Mouse (Mus musculus): ENCODE data around the gene Cerk.
A peak's percentile ranks its signal among the peaks of the same experiment; 100 is the strongest.
"Not testable (repeated sequence)": the region's sequence is repeated elsewhere in the genome, so short reads cannot be mapped to it uniquely, and the experiment has no call there.

The Cerk gene

GRCm38 (mm10) chr15:86206385-86206784 lies 20.4 kb upstream of the Cerk start:
- DNase-seq (ENCODE audit: low read depth): no peak

DNA sequence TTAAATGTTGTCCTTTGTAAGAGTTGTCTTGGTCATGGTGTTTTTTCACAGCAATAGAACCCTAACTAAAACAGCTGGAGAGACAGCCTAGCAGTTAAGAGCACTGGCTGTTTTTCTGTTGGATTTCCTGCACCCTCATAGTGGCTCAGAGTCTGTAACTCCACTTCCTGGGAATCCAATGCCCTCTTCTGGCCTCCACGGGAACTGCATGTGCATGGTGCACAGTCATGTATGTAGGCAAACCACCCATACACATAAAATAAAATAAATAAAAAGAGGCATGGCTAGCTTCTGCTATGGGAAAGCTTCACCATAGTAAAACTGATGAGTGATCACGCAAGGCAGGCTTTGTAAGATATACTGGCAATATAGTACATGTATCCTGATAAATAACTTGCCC lies 19.4 kb upstream of the Cerk start:
- DNase-seq (ENCODE audit: low read depth): peak; percentile 80

DNA sequence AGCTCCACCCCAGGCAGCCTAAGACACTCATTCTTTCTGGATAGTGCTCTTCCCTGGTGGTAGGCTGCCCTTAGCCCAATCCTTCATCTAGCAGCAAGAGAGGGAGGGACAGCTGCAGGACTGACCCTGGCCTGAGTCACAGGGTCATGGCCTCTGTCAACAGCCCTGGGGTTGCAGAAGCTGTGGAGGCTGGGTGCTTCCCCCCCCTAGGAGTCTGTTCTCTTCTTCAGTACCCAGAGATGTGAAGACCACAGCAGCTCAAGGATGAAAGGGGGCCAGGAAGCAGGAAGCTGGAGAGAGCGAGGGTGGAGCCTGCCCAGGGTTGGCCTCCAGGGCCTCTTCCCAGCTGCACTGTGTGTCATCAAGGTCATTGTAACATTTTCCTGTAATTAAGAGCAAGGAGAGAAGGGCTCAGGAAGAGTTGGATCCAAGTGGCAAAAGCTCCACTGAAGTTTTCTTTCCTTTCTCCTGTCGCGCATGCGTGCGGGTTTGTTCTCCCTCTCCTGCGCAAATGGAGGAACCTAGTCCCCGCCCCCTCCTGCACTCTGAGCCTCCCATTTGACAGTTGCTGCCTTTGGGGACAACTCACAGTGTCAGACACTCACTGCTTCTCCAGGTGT lies 18.1 kb upstream of the Cerk start:
- DNase-seq (ENCODE audit: low read depth): peak; percentile 69

DNA sequence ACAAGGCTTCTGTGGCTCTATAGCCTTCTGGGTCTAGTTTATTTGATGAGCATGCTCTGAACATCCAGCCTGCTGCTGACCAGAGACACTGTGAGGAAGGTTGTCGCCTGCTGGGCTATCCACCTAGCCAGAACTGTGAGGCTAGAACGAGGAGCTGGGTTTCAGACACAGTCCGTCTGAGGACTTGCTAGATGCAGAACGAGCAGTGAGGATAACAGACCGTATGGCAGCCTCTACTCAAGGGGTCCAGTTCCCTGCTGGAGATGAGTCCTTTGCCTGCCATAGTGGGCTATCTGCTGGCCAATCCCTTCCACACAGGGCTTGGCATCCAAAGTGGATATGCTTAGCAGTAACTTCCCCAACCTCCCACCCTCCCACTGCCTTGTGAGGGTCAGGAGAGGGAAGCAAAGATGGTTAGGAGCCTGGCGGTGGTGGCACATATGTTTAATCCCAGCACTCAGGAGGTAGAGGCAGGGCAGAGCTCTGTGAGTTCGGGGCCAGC lies 17.4 kb upstream of the Cerk start:
- DNase-seq (ENCODE audit: low read depth): no peak

GRCm38 (mm10) chr15:86202640-86203039 lies 16.7 kb upstream of the Cerk start:
- peak; percentile 42 for DNase-seq (ENCODE audit: low read depth)

DNA sequence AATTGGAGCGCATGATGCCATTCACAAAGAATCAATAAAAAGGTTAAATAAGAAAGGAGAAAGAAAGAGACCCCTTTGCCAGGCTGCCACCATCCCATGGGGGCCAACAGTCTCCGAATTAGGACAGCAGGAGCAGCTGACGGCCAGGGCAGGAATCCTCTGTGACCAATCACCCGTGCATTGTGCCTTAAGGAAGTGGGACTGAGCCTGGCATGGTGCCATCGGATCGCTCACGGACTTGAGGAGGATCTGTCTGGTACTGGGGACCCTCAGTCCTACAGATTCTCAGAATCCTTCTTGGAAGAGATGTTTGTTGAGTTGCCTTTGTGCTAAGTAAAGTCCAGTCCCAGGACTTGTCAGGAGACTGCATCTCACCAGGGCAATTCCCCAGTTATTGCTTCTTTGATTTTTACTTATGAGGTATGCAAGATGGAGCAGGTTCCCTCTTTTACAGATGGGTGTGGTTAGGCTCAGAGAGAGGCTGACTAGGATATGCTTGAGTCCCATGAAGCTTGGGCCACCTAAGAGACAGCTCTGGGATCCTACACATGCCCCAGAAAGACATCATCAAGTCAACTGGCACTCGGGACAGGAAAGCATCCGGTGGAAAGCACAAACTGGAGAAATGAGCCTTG lies 15.9 kb upstream of the Cerk start:
- DNase-seq (ENCODE audit: low read depth): no peak

- DNase-seq (ENCODE audit: low read depth): no peak
Measured at GRCm38 (mm10) chr15:86201095-86201494, 15.2 kb upstream of the Cerk start.

DNA sequence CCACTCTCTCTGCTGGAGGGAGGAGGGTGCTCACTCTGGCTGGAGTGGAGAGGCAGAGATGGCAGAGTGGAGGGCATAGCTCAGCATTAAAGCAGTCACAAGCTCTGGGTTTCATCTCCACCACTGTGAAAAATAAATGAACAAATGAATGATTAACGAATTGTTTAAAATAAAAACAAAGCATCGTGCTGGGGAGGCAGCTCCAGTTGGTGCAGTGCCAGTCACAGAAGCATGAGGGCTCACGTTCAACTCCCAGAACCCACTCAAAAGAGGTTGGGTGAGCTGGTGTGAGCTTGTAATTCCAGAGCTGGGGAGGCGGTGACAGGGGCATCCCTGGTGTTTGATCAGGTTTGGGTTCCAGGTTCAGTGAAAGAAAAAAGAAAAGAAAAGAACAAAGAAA lies 14.2 kb upstream of the Cerk start:
- DNase-seq (ENCODE audit: low read depth): no peak

DNA sequence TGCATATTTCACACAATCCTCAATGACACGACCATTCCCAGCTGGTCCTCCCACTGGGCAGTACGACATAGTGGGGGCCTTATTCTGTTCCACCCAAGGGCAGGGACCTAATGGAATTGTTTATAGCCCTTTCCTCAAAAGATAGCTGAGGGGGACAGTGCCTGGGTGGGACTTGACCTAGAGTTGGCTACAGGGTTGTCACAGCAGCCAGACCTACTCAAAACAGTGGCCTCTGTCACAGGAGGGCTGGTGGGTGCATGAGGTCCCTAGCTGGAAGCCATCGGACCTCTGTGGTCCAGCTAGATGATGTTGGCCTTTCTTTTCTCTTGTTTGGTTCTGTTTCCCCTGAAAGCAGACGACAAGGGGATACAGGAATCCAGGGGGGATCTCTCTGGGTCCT lies 13.5 kb upstream of the Cerk start:
- no peak for DNase-seq (ENCODE audit: low read depth)

- no peak for DNase-seq (ENCODE audit: low read depth)
Measured at GRCm38 (mm10) chr15:86199052-86199451, 13.1 kb upstream of the Cerk start.

DNA sequence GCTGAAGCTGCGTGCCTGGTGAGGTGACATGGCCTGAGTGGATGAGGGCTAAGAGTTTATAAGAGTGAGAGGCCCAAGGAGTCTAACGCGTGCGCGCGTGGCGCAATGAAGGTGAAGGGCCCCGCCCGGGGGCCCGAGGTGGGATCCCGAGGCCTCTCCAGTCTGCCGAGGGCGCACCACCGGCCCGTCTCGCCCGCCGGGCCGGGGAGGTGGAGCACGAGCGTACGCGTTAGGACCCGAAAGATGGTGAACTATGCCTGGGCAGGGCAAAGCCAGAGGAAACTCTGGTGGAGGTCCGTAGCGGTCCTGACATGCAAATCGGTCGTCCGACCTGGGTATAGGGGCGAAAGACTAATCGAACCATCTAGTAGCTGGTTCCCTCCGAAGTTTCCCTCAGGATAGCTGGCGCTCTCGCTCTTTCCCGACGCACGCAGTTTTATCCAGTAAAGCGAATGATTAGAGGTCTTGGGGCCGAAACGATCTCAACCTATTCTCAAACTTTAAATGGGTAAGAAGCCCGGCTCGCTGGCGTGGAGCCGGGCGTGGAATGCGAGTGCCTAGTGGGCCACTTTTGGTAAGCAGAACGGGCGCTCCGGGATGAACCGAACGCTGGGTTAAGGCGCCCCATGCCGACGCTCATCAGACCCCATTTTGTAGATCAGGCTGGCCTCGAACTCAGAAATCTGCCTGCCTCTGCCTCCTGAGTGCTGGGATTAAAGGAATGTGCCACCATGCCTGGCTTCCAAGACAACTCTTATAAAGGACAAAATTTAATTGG lies 8.9 kb upstream of the Cerk start:
- DNase-seq (ENCODE audit: low read depth): not testable (repeated sequence)

DNA sequence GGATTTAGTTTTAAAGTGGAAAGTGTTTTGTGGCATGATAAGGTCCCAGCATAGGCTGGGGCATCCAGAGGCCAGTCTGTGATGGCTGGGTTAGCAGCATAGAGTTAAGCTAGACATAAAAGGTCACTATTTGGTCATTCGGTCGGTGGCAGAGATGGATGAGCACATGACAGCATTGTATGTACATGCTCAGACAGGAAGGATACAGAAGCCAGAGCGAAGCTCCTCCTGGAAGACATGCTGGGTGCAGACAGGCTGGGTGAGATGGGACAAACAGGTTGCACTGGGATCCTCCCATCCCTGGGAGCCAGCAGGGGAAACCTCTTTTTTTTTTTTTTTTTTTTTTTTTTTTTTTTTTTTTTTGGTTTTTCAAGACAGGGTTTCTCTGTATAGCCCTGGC lies 6.0 kb upstream of the Cerk start:
- DNase-seq (ENCODE audit: low read depth): no peak

DNA sequence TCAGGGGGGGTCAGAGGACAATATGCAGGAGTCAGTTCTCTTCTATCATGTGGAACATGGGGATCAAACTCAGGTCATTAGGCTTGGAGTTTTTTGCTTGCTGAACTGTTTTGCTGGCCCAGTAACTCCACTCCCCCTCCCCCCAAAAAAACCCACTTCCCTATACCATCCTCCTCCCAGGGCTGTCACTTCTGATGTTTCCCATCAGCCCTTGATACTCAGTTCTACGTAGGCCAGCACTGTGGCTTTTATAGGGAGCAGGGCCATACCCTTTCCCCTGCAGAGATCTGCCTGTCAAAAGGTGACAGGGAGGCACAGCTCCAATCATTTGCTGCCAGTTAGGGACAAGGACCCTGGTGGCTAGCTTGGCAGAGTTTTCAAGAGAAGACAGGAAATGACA lies 5.6 kb upstream of the Cerk start:
- peak; percentile 41 for DNase-seq (ENCODE audit: low read depth)

GRCm38 (mm10) chr15:86190387-86190786 lies 4.4 kb upstream of the Cerk start:
- no peak for DNase-seq (ENCODE audit: low read depth)

GRCm38 (mm10) chr15:86188746-86189470 lies 3.0 kb upstream of the Cerk start:
- no peak for DNase-seq (ENCODE audit: low read depth)

DNA sequence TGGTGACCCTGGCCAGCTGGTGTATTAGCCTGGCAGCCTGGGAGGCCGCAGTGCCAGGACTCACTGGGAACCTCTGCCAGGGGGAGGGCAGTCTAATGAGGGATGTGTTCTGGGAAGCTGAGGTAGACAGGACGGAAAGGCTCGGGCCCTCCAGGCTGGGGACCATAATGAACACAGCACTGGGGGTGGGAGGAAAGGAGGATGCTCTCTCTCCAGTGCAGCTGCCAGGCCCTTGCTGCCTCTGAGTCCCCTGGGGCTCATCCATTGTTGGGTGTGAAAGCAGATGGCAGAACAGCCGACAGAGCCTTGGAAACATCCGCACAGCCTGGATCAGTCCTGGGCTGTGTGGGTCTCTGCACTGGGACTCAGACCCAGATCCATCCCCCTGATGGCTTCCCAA lies 2.2 kb upstream of the Cerk start:
- DNase-seq (ENCODE audit: low read depth): no peak

- DNase-seq (ENCODE audit: low read depth): no peak
Measured at GRCm38 (mm10) chr15:86186686-86187085, 745 bp upstream of the Cerk start.

DNA sequence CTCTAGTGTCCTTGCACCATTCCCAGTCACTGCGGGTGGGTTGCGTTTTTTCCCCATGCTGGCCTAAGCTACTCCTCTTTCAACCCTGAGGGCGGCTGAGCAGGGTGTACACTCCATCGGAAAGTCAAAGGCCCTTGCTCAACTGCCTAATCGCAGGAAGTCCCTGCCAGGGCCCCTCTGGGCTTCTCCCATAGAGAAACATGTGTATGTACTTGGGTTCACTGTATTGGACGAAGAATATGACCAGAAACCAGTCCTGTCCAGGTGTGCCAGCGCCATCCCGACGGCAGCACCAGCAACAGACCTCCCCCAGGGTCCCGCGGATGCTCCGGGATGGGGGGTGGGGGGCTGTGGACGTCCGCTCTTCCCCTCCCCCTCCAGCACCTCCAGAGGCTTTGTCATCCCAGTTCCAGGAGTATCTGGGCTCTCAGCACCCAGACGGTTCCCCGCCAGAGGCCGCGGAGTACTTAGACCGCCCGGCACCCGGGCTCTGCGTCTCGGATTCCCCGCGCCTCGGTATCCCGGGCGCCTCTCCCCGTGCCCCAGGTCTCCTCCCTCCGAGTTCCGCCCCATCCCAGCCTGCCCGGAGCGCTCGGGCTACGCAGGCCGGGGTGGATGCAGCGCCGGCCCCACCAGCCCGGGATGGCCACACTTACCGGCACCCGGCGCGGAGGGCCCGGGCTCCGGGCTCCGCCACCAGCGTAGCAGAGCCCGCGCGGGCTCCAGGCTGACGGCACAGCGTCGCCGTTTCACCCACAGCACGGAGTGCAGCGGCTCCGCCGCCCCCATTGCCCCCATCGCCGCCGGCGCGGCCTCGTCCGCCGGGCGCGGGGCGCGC lies 871 bp downstream of the Cerk start:
- DNase-seq (ENCODE audit: low read depth): peak; percentile 58

GRCm38 (mm10) chr15:86184071-86184470 lies 1.9 kb downstream of the Cerk start:
- no peak for DNase-seq (ENCODE audit: low read depth)

- no peak for DNase-seq (ENCODE audit: low read depth)
Measured at GRCm38 (mm10) chr15:86183484-86183883, 2.5 kb downstream of the Cerk start.

DNA sequence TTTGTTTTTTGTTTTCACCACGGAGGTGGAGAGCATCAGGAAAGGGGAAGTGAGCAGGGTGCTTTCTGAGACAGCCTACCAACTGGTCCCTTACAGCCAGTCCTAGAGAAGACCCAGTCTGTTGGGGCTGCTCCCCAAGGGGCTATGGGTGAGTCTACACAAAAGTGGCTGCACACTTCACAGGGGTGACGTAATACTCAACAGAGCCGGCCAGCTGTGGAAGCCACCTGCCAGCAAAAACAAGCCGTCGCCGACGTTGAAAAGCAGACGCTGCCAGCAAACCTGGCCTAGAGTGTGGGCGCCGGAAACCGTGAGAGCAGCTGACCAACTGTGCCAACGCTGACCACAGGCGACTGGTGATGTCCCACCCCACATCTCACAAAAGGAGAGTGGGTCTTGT lies 3.3 kb downstream of the Cerk start:
- DNase-seq (ENCODE audit: low read depth): peak; percentile 68
